Mouse (Mus musculus): ENCODE data around the gene Aes. TPM values are rescaled to one million over a fixed set of nuclear protein-coding genes. Genes with fewer than 3 reads are reported as not detected.

Aes gene
- polyA plus RNA-seq, 1 experiment from 2014 or later: 515 TPM

GRCm38 (mm10) chr10:81568381-81569191 lies 9.3 kb downstream of the Aes start:
- no peak overlapping the region for H3K9ac ChIP-seq (ENCODE audit: low read length)
- H3K4me2 ChIP-seq (ENCODE audit: low read length): peak overlapping the region; percentile 28
- no peaks in the 10 kb centered on the region for H3K9me3 ChIP-seq (ENCODE audit: control insufficient read depth, low read length)
- WGBS: 3% methylated on average over 16 of the region's 16 CpGs
- H3K4me1 ChIP-seq (replicated peaks; ENCODE audit: control insufficient read depth, insufficient read depth, low read length): peaks cover 56% of the 10 kb centered on the region
- peak; percentile 79 for DNase-seq (ENCODE audit: low spot score)
- H3K36me3 ChIP-seq (ENCODE audit: control insufficient read depth, insufficient read depth, low read length): peaks cover 28% of the 10 kb centered on the region
- ATAC-seq (replicated peaks; ENCODE audit: low FRiP score, low TSS enrichment, low read depth): 0 out of 2 replicates have a peak, but pooled peaks have one; percentile 13
- H3K4me3 ChIP-seq (ENCODE audit: low read depth, low read length): 0 out of 2 replicates have a peak overlapping the region, but pooled peaks have one; percentile 15
- H3K27me3 ChIP-seq (replicated peaks; ENCODE audit: control insufficient read depth, insufficient read depth, low read length): 0 out of 2 replicates have a peak, but pooled peaks cover under 1% of the 10 kb centered on the region
- peak overlapping the region; percentile 52 for H3K27ac ChIP-seq (ENCODE audit: low read depth)

- H3K4me3 ChIP-seq (ENCODE audit: low read depth, low read length): no peak overlapping the region
- peak; percentile 62 for DNase-seq (ENCODE audit: low spot score)
- WGBS: 65% methylated on average over 9 of the region's 9 CpGs
- H3K4me1 ChIP-seq (replicated peaks; ENCODE audit: control insufficient read depth, insufficient read depth, low read length): peaks cover 49% of the 10 kb centered on the region
- no peak for ATAC-seq (replicated peaks; ENCODE audit: low FRiP score, low TSS enrichment, low read depth)
- H3K36me3 ChIP-seq (ENCODE audit: control insufficient read depth, insufficient read depth, low read length): peaks cover 23% of the 10 kb centered on the region
- H3K9me3 ChIP-seq (ENCODE audit: control insufficient read depth, low read length): no peaks in the 10 kb centered on the region
- H3K4me2 ChIP-seq (ENCODE audit: low read length): no peak overlapping the region; the same call in 1 of the 2 replicates
- H3K27ac ChIP-seq (ENCODE audit: low read depth): peak overlapping the region; percentile 86
- 0 out of 2 replicates have a peak, but pooled peaks cover 3% of the 10 kb centered on the region for H3K27me3 ChIP-seq (replicated peaks; ENCODE audit: control insufficient read depth, insufficient read depth, low read length)
- no peak overlapping the region for H3K9ac ChIP-seq (ENCODE audit: low read length)
Measured at GRCm38 (mm10) chr10:81569507-81570237, 10.4 kb downstream of the Aes start.

- Histone ChIP-seq H3K27me3 (replicated peaks; ENCODE audit: control insufficient read depth, insufficient read depth, low read length) (0 out of 2 replicates have a peak, but pooled peaks cover 3% of the 10 kb centered on the region), H3K36me3 (ENCODE audit: control insufficient read depth, insufficient read depth, low read length) (peaks cover 17% of the 10 kb centered on the region), H3K4me1 (replicated peaks; ENCODE audit: control insufficient read depth, insufficient read depth, low read length) (peaks cover 50% of the 10 kb centered on the region), H3K4me2 (ENCODE audit: low read length) (peak overlapping the region; percentile 80), H3K4me3 (ENCODE audit: low read depth, low read length) (peak overlapping the region; percentile 48), H3K27ac (ENCODE audit: low read depth) (peak overlapping the region; percentile 86), H3K9ac (ENCODE audit: low read length) (peak overlapping the region; percentile 18; the same call in 1 of the 2 replicates), H3K9me3 (ENCODE audit: control insufficient read depth, low read length) (no peaks in the 10 kb centered on the region)
- 3% methylated on average over 8 of the region's 11 CpGs for WGBS
- peak; percentile 65 for DNase-seq (ENCODE audit: low spot score)
- no peak for ATAC-seq (replicated peaks; ENCODE audit: low FRiP score, low TSS enrichment, low read depth)
Measured at GRCm38 (mm10) chr10:81570238-81570800, 11.0 kb downstream of the Aes start.

- WGBS: under 1% methylated on average over 30 of the region's 34 CpGs
- DNase-seq (ENCODE audit: low spot score): peak; percentile 97
- peak; percentile 50 for ATAC-seq (replicated peaks; ENCODE audit: low FRiP score, low TSS enrichment, low read depth)
- Histone ChIP-seq H3K4me3 (ENCODE audit: low read depth, low read length) (peak overlapping the region; percentile 48), H3K4me2 (ENCODE audit: low read length) (peak overlapping the region; percentile 80), H3K27me3 (replicated peaks; ENCODE audit: control insufficient read depth, insufficient read depth, low read length) (peaks cover 5% of the 10 kb centered on the region; the same call in 1 of the 2 replicates), H3K4me1 (replicated peaks; ENCODE audit: control insufficient read depth, insufficient read depth, low read length) (peaks cover 56% of the 10 kb centered on the region), H3K9me3 (ENCODE audit: control insufficient read depth, low read length) (no peaks in the 10 kb centered on the region), H3K9ac (ENCODE audit: low read length) (peak overlapping the region; percentile 36; the same call in 1 of the 2 replicates), H3K27ac (ENCODE audit: low read depth) (peak overlapping the region; percentile 86), H3K36me3 (ENCODE audit: control insufficient read depth, insufficient read depth, low read length) (peaks cover 10% of the 10 kb centered on the region)
Measured at GRCm38 (mm10) chr10:81570831-81571500, 11.7 kb downstream of the Aes start.

GRCm38 (mm10) chr10:81571501-81571876 lies 12.2 kb downstream of the Aes start:
- Histone ChIP-seq H3K4me1 (replicated peaks; ENCODE audit: control insufficient read depth, insufficient read depth, low read length) (peaks cover 58% of the 10 kb centered on the region), H3K4me2 (ENCODE audit: low read length) (peak overlapping the region; percentile 80), H3K9me3 (ENCODE audit: control insufficient read depth, low read length) (no peaks in the 10 kb centered on the region), H3K27ac (ENCODE audit: low read depth) (peak overlapping the region; percentile 86), H3K4me3 (ENCODE audit: low read depth, low read length) (peak overlapping the region; percentile 48), H3K27me3 (replicated peaks; ENCODE audit: control insufficient read depth, insufficient read depth, low read length) (peaks cover 10% of the 10 kb centered on the region), H3K36me3 (ENCODE audit: control insufficient read depth, insufficient read depth, low read length) (peaks cover 5% of the 10 kb centered on the region), H3K9ac (ENCODE audit: low read length) (peak overlapping the region; percentile 36; the same call in 1 of the 2 replicates)
- WGBS: under 1% methylated on average over 18 of the region's 18 CpGs
- ATAC-seq (replicated peaks; ENCODE audit: low FRiP score, low TSS enrichment, low read depth) (peak; percentile 88), DNase-seq (ENCODE audit: low spot score) (peak; percentile 95)

- WGBS: 9% methylated on average over 9 of the region's 9 CpGs
Measured at GRCm38 (mm10) chr10:81572133-81572671, 12.9 kb downstream of the Aes start.

GRCm38 (mm10) chr10:81572975-81573374 lies 13.7 kb downstream of the Aes start:
- H3K4me3 ChIP-seq (ENCODE audit: low read depth, low read length): no peak overlapping the region
- H3K27ac ChIP-seq (ENCODE audit: low read depth): no peak overlapping the region
- H3K9ac ChIP-seq (ENCODE audit: low read length): no peak overlapping the region
- H3K9me3 ChIP-seq (ENCODE audit: control insufficient read depth, low read length): no peaks in the 10 kb centered on the region
- H3K36me3 ChIP-seq (ENCODE audit: control insufficient read depth, insufficient read depth, low read length): no peaks in the 10 kb centered on the region
- peak overlapping the region; percentile 80; the same call in 1 of the 2 replicates for H3K4me2 ChIP-seq (ENCODE audit: low read length)
- ATAC-seq (replicated peaks; ENCODE audit: low FRiP score, low TSS enrichment, low read depth) (no peak), DNase-seq (ENCODE audit: low spot score) (no peak)
- H3K4me1 ChIP-seq (replicated peaks; ENCODE audit: control insufficient read depth, insufficient read depth, low read length): peaks cover 53% of the 10 kb centered on the region
- peaks cover 13% of the 10 kb centered on the region for H3K27me3 ChIP-seq (replicated peaks; ENCODE audit: control insufficient read depth, insufficient read depth, low read length)
- WGBS: 7% methylated on average over 9 of the region's 9 CpGs

More at GRCm38 (mm10) chr10:81572133-81572671, 12.9 kb downstream of the Aes start:
- ATAC-seq (replicated peaks; ENCODE audit: low FRiP score, low TSS enrichment, low read depth): no peak
- Histone ChIP-seq H3K27ac (ENCODE audit: low read depth) (peak overlapping the region; percentile 64), H3K9ac (ENCODE audit: low read length) (0 out of 2 replicates have a peak overlapping the region, but pooled peaks have one; percentile 17), H3K4me3 (ENCODE audit: low read depth, low read length) (peak overlapping the region; percentile 48), H3K9me3 (ENCODE audit: control insufficient read depth, low read length) (no peaks in the 10 kb centered on the region), H3K4me2 (ENCODE audit: low read length) (peak overlapping the region; percentile 80), H3K36me3 (ENCODE audit: control insufficient read depth, insufficient read depth, low read length) (no peaks in the 10 kb centered on the region), H3K4me1 (replicated peaks; ENCODE audit: control insufficient read depth, insufficient read depth, low read length) (peaks cover 58% of the 10 kb centered on the region), H3K27me3 (replicated peaks; ENCODE audit: control insufficient read depth, insufficient read depth, low read length) (peaks cover 13% of the 10 kb centered on the region)
- DNase-seq (ENCODE audit: low spot score): no peak
